Mouse (Mus musculus): ENCODE results near the gene Iqce.

Gene Iqce

GRCm38 (mm10) chr5:140621517-140621916, 80.7 kb downstream of the Iqce start:
- no peak for TF ChIP-seq GATA4 (IDR thresholded peaks at IDR 0.05; ENCODE audit: insufficient replicate concordance, low read length)

GRCm38 (mm10) chr5:140621092-140621491, 81.1 kb downstream of the Iqce start:
- TF ChIP-seq GATA4 (IDR thresholded peaks at IDR 0.05; ENCODE audit: insufficient replicate concordance, low read length), result no peak

GRCm38 (mm10) chr5:140619895-140620736, 82.1 kb downstream of the Iqce start:
- TF ChIP-seq GATA4 (IDR thresholded peaks at IDR 0.05; ENCODE audit: insufficient replicate concordance, low read length), result no peak

DNA sequence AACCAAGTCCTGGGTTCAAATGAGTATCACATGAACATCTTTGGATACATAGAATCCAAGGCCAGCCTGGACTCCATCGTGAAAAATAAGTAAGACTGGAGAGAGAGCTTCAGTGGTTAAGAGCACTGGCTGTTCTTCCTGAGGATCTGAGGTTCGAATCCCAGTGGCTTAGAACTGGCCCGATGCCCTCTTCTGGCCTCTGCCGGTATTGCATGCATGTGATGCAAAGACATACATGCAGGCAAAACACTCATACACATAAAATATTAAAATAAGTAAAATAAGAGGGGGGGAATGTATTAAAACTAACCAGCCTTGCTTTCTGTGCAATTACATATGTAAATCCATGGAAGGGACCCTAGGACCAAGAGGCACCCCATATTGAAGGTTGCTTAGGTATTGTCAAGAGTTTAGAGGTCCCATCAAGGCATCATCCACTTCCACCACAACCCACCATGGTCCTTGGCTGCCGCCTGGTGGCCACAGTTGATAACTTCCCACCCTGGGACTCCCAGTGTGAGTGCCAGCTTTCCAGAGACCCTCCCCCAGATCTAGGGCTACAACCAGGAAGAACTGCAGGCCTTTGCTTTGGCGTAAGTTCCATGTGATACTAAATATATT, 82.9 kb downstream of the Iqce start:
- no peak for TF ChIP-seq GATA4 (IDR thresholded peaks at IDR 0.05; ENCODE audit: insufficient replicate concordance, low read length)

DNA sequence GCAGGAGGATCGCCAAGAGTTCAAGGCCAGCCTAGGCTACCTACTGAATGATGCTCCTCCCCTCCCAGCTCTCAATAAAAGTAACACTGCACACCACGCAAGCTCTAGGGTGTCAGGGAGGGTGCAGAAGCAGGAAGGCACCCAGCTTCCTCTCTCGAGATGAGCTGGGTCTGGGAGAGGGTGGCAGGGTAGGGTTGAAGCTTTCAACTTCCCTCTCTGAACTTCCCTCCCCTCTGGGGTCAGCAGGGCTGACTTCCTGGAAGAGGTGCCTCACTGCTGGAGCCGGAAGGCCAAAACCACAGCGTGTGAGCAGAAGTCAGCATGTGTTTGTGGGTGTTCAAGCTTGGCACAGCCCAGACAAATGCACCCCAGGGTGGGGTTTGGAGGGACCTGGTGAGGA, 84.5 kb downstream of the Iqce start:
- no peak for TF ChIP-seq GATA4 (IDR thresholded peaks at IDR 0.05; ENCODE audit: insufficient replicate concordance, low read length)

- TF ChIP-seq GATA4 (IDR thresholded peaks at IDR 0.05; ENCODE audit: insufficient replicate concordance, low read length), result no peak
These were observed 85.5 kb downstream of the Iqce start for GRCm38 (mm10) chr5:140616691-140617090.

DNA sequence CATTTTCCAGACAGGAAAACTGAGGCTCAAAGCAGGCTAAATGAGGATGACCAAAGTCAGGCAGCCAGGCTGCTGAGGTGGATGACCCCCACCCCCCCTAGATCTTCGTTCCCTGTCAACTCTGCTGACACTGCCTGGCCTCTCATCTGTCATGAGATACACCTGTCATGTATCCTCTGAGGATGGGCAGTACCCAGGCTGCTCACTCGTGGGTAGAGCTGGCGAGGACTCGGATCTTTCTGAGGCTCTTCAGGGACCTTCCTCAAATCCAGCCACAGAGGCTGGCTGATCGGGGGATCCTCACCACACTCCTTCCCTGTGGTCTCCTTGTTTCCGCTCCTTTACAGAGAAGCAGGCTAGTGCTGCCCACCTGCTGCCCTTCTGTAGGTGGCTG, 86.1 kb downstream of the Iqce start:
- no peak for TF ChIP-seq GATA4 (IDR thresholded peaks at IDR 0.05; ENCODE audit: insufficient replicate concordance, low read length)

- no peak for TF ChIP-seq GATA4 (IDR thresholded peaks at IDR 0.05; ENCODE audit: insufficient replicate concordance, low read length)
These were observed 86.7 kb downstream of the Iqce start for GRCm38 (mm10) chr5:140615321-140616109.

DNA sequence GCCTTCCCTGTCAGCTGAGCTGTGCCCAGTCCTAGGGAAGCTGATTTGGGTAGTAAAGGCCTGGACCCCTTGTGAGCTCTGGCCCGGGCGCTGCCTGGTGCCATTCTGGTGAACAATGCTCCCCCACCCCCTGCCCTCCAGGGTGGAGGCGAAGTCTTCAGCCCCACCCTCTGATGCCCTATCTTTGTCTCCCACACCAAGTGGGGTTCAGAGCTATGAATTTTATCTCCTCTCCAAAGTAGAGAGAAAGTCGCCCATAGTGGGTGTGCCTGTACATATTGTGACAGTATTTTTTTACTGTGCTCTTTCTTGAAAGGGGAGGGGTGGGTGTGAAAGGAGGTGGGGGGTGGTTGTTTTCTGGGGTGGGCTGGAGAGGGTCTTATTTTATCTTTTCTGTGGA, 87.3 kb downstream of the Iqce start:
- TF ChIP-seq GATA4 (IDR thresholded peaks at IDR 0.05; ENCODE audit: insufficient replicate concordance, low read length), result no peak

- TF ChIP-seq GATA4 (IDR thresholded peaks at IDR 0.05; ENCODE audit: insufficient replicate concordance, low read length), result no peak
These were observed 88.0 kb downstream of the Iqce start for GRCm38 (mm10) chr5:140614141-140614540.

DNA sequence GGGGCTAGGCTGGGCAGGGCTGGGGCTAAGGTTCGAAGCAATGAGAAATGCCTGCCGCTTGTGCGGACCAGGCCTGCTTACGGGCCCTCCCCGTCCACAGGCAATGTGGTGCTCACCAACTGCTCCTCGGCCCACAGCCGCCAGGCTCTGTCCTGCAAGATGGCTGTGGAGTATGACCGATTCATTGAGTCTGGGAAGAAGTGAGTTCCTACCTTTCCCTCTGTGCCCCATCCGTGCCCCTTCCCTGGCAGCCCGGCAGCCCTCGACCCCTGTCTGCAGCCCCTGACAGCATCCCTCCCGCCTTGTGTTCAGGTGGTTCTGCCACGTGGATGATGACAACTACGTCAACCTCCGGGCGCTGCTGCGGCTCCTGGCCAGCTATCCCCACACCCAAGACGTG, 90.0 kb downstream of the Iqce start:
- no peak for TF ChIP-seq GATA4 (IDR thresholded peaks at IDR 0.05; ENCODE audit: insufficient replicate concordance, low read length)

All from liver, adult (tissue).